Mouse (Mus musculus) thymus, postnatal 0 days (tissue): ENCODE data around the gene Tmem132d. TPM values are rescaled to one million over a fixed set of nuclear protein-coding genes. Genes with fewer than 3 reads are reported as not detected.
"Not testable (repeated sequence)": the region's sequence is repeated elsewhere in the genome, so short reads cannot be mapped to it uniquely, and the experiment has no call there.

Experiments
- DNase-seq: peaks from one replicate; pipeline ENCODE4 v3.0.0-alpha.2; 2015; ENCODE audit warnings: low spot score
- polyA plus RNA-seq: library from polyadenylated mRNA; unstranded; fragments of >200 nt; fragmentation: Nextera tagmentation; extraction: Ambion mirVana; gene quantifications from 2 replicates; pipeline ENCODE4 v1.2.1, GENCODE M21; 2015

Tmem132d gene
- polyA plus RNA-seq, 1 experiment from 2014 or later = 0.07 TPM

DNA sequence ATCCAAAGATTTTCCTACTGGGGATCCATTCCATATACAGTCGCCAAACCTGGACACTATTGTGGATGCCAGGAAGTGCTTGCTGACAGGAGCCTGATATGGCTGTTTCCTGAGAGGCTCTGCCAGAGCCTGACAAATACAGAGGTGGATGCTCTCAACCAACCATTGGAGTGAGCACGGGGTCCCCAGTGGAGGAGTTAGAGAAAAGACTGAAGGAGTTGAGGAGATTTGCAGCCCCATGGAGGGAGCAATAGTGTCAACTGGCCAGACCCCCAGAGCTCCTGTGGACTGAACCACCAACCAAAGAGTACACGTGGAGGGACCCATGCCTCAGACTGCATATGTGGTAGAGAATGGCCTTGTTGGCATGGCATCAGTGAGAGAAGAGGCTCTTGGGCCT, 490.7 kb downstream of the Tmem132d start:
- not testable (repeated sequence) for DNase-seq

- DNase-seq = no peak
These were observed 495.0 kb downstream of the Tmem132d start for GRCm38 (mm10) chr5:127937914-127938313.

DNA sequence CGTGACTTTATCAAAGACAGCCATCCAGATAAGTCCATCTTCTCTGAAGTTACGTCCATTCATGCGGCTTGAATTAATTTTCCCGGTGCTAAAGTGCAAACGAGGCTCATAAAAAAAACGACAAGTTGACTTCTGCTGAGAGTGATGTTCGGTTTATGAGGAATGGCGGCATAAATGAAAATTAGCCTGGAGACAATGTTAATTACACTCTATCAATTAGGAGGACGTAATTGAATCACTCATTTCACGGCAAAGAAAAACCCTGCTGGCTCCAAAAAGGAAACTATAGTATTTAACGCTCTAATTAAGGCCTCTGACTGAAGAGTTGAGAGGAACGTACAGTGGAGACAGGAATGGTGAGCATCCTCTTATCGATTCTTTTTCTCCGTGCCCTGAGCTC, 503.2 kb downstream of the Tmem132d start:
- DNase-seq = no peak

- no peak for DNase-seq
These were observed 506.2 kb downstream of the Tmem132d start for GRCm38 (mm10) chr5:127926686-127927085.

DNA sequence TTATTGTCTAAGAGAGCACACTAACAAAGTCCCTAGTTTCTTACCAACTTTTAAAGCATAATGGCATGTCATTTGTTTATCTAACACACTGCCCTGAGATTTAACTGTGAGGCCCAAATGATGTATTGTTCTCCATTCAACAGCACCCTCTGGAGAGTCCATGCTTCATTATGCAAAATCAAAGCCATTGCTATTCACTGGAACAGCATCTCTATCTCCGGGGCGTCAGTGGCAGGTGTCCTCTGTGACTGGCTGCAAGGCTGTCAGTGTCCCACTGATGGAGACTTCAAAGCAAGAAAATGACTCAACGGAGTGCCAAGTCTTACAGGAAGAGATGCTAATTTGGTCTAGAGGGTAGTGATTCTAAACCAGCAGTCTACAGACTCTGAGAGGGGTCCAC, 508.8 kb downstream of the Tmem132d start:
- no peak for DNase-seq

DNA sequence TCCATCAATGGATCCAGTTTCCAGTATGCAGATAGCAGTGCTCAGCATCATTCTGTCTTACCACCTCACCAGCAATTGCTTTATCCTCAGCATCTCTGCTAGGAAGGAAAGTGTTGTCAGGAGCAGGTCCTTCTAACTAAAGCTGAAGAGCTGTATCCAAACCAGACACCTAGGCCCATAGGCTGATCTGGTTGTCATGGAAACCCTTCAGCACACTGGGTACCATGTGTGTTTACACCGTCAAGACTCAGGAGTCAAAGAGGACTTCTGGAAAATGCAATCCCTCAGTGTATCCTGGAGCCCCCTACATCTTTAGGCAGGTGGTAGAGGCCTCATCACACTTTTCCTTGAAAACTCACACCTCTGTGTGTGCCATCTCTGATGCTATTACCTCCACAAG, 513.7 kb downstream of the Tmem132d start:
- DNase-seq = no peak

- DNase-seq = no peak
These were observed 514.5 kb downstream of the Tmem132d start for GRCm38 (mm10) chr5:127918376-127918775.

GRCm38 (mm10) chr5:127914157-127914556, 518.7 kb downstream of the Tmem132d start:
- DNase-seq = no peak

GRCm38 (mm10) chr5:127911603-127912002, 521.3 kb downstream of the Tmem132d start:
- DNase-seq = no peak

DNA sequence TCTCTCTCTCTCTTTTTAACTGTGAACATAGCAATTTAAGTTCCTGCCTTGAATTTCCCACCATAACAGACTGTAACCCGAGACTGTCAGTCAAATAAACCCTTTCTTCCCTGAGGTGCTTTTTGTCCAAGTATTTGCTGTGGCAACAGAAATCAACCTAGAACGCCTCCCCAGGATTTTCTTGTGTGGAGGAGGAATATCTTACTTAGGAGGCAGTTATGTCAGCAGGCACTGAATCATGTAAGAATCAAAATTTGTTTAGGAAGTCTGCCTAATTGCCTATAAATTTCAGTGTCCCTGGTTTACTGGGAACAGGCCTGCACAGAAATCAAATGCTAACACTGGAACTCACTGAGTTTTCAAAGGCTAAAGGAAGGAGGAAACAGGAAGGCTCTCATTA, 522.5 kb downstream of the Tmem132d start:
- DNase-seq = no peak

- no peak for DNase-seq
These were observed 537.7 kb downstream of the Tmem132d start for GRCm38 (mm10) chr5:127895176-127895575.

- DNase-seq = no peak
These were observed 547.0 kb downstream of the Tmem132d start for GRCm38 (mm10) chr5:127885566-127886505.

GRCm38 (mm10) chr5:127883021-127883420, 549.9 kb downstream of the Tmem132d start:
- no peak for DNase-seq

- DNase-seq = no peak
These were observed 558.4 kb downstream of the Tmem132d start for GRCm38 (mm10) chr5:127874461-127874860.

GRCm38 (mm10) chr5:127865157-127865556, 567.7 kb downstream of the Tmem132d start:
- DNase-seq = no peak

GRCm38 (mm10) chr5:127859719-127860118, 573.2 kb downstream of the Tmem132d start:
- no peak for DNase-seq

DNA sequence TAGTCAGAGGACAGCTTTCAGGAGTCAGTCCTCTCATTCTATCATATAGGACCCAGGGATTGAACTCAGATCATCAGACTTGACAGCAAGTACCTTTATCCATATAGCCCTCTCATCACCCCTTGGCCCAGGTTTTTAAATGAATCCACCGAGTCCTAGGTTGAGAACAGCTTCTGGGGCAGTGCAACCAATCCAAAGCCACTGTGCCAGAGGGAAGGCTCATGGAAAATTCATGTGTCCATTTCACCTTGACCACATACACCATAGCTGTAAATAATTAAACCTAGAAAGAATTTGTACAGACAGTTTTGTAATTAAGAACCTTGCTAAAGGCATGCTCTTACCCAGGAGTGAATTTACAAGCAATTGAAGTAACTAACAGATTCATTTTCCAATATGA, 580.6 kb downstream of the Tmem132d start:
- no peak for DNase-seq

DNA sequence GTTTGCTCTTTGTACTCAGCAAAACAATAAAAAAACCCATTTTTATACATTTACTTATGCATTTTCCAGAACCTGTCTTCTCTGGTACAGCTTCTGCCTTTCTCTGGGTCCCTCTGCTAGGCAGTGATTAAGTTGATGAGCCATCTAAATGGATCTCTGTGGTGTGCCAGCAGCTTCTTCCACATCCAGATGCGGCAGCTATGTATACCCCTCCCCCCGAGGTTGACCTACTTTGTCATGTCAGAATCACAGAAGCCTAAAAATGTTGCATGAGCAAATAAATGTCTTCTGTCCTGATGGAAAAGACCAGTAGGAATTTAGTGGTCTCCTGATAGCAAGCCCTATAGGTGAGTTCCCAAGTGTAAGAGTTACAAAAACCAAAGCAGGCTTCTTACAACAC, 601.1 kb downstream of the Tmem132d start:
- DNase-seq = no peak

- DNase-seq = no peak
These were observed 602.0 kb downstream of the Tmem132d start for GRCm38 (mm10) chr5:127830831-127831230.

DNA sequence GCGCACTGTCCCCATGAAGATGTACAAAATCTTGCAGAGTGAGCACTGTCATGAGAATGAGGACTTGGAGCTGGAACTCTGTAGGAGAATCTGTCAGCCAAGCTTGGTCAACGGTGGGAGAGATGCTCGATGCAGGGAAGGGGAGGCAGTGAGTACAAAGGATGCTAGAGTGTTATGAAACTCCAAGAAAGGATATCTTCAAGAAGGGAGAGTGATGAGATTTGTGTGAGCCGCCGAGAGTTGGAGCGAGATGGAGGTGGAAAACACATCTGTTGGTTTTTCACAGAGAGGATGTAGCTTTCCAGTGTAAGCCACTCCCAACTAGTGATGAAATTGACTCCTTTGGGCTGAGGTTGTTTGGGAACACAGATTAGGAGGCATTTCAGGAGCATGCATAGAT, 604.1 kb downstream of the Tmem132d start:
- no peak for DNase-seq

- no peak for DNase-seq
These were observed 610.9 kb downstream of the Tmem132d start for GRCm38 (mm10) chr5:127821960-127822359.

- DNase-seq = no peak
These were observed 617.6 kb downstream of the Tmem132d start for GRCm38 (mm10) chr5:127815292-127815691.

DNA sequence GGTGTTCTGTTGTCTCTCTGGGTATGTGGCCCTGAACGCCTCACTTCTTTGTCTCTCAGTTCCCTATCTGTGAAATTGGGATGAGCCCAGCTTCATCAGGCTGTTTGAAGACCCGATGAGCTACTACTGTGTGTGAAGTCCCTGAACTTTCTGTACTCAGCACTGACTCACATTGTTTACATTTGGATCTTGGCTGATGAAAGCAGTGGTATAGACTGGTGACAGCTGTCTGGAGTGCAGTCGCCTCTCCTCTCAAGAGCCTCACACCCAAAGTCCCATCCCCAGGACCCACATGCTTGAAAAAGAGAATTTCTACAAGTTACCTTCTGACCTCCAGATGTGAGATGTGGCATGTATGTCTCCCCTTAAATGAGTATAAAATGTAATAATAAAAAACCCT, 625.5 kb downstream of the Tmem132d start:
- no peak for DNase-seq
